Mouse (Mus musculus) limb, embryonic 10.5 days (tissue): ENCODE data around the gene Amdhd2. TPM values are rescaled to one million over a fixed set of nuclear protein-coding genes. Genes with fewer than 3 reads are reported as not detected.

ENCODE experiments used
- DNase-seq: peaks from one replicate; pipeline ENCODE4 v3.0.0-alpha.2; 2017; ENCODE audit warnings: low spot score
- H3K27ac ChIP-seq: fragments of 300-500 bp; sonication (generic); 2 replicates; pipeline ENCODE4 v1.5.1; 2016; ENCODE audit warnings: mild to moderate bottlenecking
- H3K27me3 ChIP-seq: fragments of 300-500 bp; sonication (generic); 2 replicates; pipeline ENCODE4 v1.6.1; 2016; ENCODE audit warnings: low read depth, mild to moderate bottlenecking; ENCODE audit not compliant: poor library complexity, severe bottlenecking
- H3K36me3 ChIP-seq: fragments of 300-500 bp; sonication (generic); 2 replicates; pipeline ENCODE4 v1.6.1; 2016; ENCODE audit warnings: mild to moderate bottlenecking, moderate library complexity
- H3K4me1 ChIP-seq: fragments of 300-500 bp; sonication (generic); 2 replicates; pipeline ENCODE4 v1.6.1; 2016
- H3K4me3 ChIP-seq: fragments of 300-500 bp; sonication (generic); 2 replicates; pipeline ENCODE4 v1.5.1; 2016; ENCODE audit warnings: mild to moderate bottlenecking, moderate library complexity
- H3K9me3 ChIP-seq: fragments of 300-500 bp; sonication (generic); replicated peaks from 2 replicates; pipeline ENCODE4 v1.6.1; 2016; ENCODE audit warnings: mild to moderate bottlenecking
- WGBS: fragments of 180-500 bp; shearing (Covaris S2); methylation state at CpG from one replicate; pipeline ENCODE4 v1.1.7; 2016; 5-methylcytosine and 5-hydroxymethylcytosine counted together
- polyA plus RNA-seq: library from polyadenylated mRNA; unstranded; fragments of >200 nt; fragmentation: Nextera tagmentation; extraction: Ambion mirVana; gene quantifications from 2 replicates; pipeline ENCODE4 v1.2.1, GENCODE M21; 2016

Amdhd2 gene
- polyA plus RNA-seq, 1 experiment from 2014 or later = 49.5 TPM

- Histone ChIP-seq H3K9me3 (no peaks in the 10 kb centered on the region), H3K4me1 (no peaks in the 10 kb centered on the region), H3K27me3 (no peaks in the 10 kb centered on the region), H3K4me3 (no peak overlapping the region), H3K27ac (no peak overlapping the region), H3K36me3 (peaks cover 39% of the 10 kb centered on the region)
- no peak for DNase-seq
- WGBS = 94% methylated on average over 1 of the region's 1 CpGs
These were observed 52.3 kb downstream of the Amdhd2 start for GRCm38 (mm10) chr17:24111256-24111655.

- H3K4me3 ChIP-seq = no peak overlapping the region
- peaks cover 59% of the 10 kb centered on the region for H3K36me3 ChIP-seq
- no peak for DNase-seq
- H3K4me1 ChIP-seq = no peaks in the 10 kb centered on the region
- no peaks in the 10 kb centered on the region for H3K27me3 ChIP-seq
- WGBS = 89% methylated on average over 1 of the region's 1 CpGs
- no peak overlapping the region for H3K27ac ChIP-seq
- H3K9me3 ChIP-seq = no peaks in the 10 kb centered on the region
These were observed 54.7 kb downstream of the Amdhd2 start for GRCm38 (mm10) chr17:24108896-24109295.

Other genes starting within 250 kb of the Amdhd2 start
- not detected in 2 replicates for gene Dcpp3, start 246.3 kb downstream of the Amdhd2 start, polyA plus RNA-seq
- not detected in 2 replicates for gene Sbp, start 222.1 kb downstream of the Amdhd2 start, polyA plus RNA-seq
- not detected in 2 replicates for gene Sbpl, start 208.5 kb downstream of the Amdhd2 start, polyA plus RNA-seq
- gene Prss30, start 183.2 kb downstream of the Amdhd2 start, polyA plus RNA-seq = not detected in 2 replicates
- gene Prss22, start 165.7 kb downstream of the Amdhd2 start, polyA plus RNA-seq = 1.3 and 1.7 TPM in 2 replicates
- 0.20 TPM in 1 of 2 replicates, not detected in the other for gene Prss27, start 125.6 kb downstream of the Amdhd2 start, polyA plus RNA-seq
- gene Kctd5, start 90.3 kb downstream of the Amdhd2 start, polyA plus RNA-seq = 106 and 113 TPM in 2 replicates
- 29.7 and 32.1 TPM in 2 replicates for gene Pdpk1, start 12.8 kb downstream of the Amdhd2 start, polyA plus RNA-seq
- 414 and 422 TPM in 2 replicates for gene Atp6v0c, start 5.9 kb upstream of the Amdhd2 start, polyA plus RNA-seq
- gene Tbc1d24, start 41.8 kb upstream of the Amdhd2 start, polyA plus RNA-seq = 3.9 and 8.7 TPM in 2 replicates
- gene Ntn3, start 45.8 kb upstream of the Amdhd2 start, polyA plus RNA-seq = 6.7 and 10.7 TPM in 2 replicates
- 24.1 and 24.5 TPM in 2 replicates for gene Tedc2, start 57.1 kb upstream of the Amdhd2 start, polyA plus RNA-seq
- gene Ccnf, start 87.7 kb upstream of the Amdhd2 start, polyA plus RNA-seq = 117 and 120 TPM in 2 replicates
- gene Abca17, start 187.3 kb upstream of the Amdhd2 start, polyA plus RNA-seq = not detected in 2 replicates
- 2.8 and 3.6 TPM in 2 replicates for gene Abca3, start 188.2 kb upstream of the Amdhd2 start, polyA plus RNA-seq